Mouse (Mus musculus) adrenal gland, postnatal 4 days (tissue): ENCODE measurements around the gene Olfm2. TPM values are rescaled to one million over a fixed set of nuclear protein-coding genes. Genes with fewer than 3 reads are reported as not detected.

Source experiments
- total RNA-seq, 2 experiments: library from RNA; stranded (reverse); gene quantifications; 2 replicates each; pipeline ENCODE4 v1.2.3; 2021

Olfm2 gene
- total RNA-seq, 2 experiments from 2014 or later = 6.5 to 8.5 TPM

Other genes with a start within 250 kb of the Olfm2 start
- 10 to 100 TPM; 60.4 to 65.1 TPM for gene Zfp266, start 224.9 kb downstream of the Olfm2 start, total RNA-seq
- 10 to 100 TPM; 12.0 to 13.6 TPM for gene Zfp846, start 165.1 kb downstream of the Olfm2 start, total RNA-seq
- 100 to 1,000 TPM; 271 to 275 TPM for gene Ubl5, start 103.5 kb downstream of the Olfm2 start, total RNA-seq
- gene Fbxl12, start 101.6 kb downstream of the Olfm2 start, total RNA-seq = 10 to 100 TPM; 31.6 to 32.7 TPM
- 10 to 100 TPM; 23.4 to 23.6 TPM for gene Pin1, start 94.3 kb downstream of the Olfm2 start, total RNA-seq
- 100 to 1,000 TPM; 233 TPM for gene Col5a3, start 68.7 kb upstream of the Olfm2 start, total RNA-seq
- gene Rdh8, start 72.2 kb upstream of the Olfm2 start, total RNA-seq = not detected
- 10 to 100 TPM; 34.4 to 43.7 TPM for gene A230050P20Rik, start 122.3 kb upstream of the Olfm2 start, total RNA-seq
- gene Angptl6, start 133.4 kb upstream of the Olfm2 start, total RNA-seq = 1 to 10 TPM; 2.7 to 3.2 TPM
- gene Ppan, start 141.8 kb upstream of the Olfm2 start, total RNA-seq = 10 to 100 TPM; 47.4 to 53.4 TPM
- 100 to 1,000 TPM; 177 TPM for gene Eif3g, start 152.3 kb upstream of the Olfm2 start, total RNA-seq
- gene Dnmt1, start 213.5 kb upstream of the Olfm2 start, total RNA-seq = 10 to 100 TPM; 71.8 to 89.6 TPM
- gene S1pr2, start 230.4 kb upstream of the Olfm2 start, total RNA-seq = 10 to 100 TPM; 12.2 to 17.0 TPM